Mouse (Mus musculus): Measurements from ENCODE around the gene Nlk.
"Not testable (repeated sequence)": the region's sequence is repeated elsewhere in the genome, so short reads cannot be mapped to it uniquely, and the experiment has no call there.

- TF ChIP-seq CTCF (IDR thresholded peaks at IDR 0.05; ENCODE audit: low read depth, low read length); POLR2A (IDR thresholded peaks at IDR 0.05; ENCODE audit: borderline replicate concordance, low read depth, low read length): not testable (repeated sequence)
Observed at GRCm38 (mm10) chr11:78574031-78574430, 123.1 kb downstream of the Nlk start.

Measured in bone marrow macrophage, adult 2 months (primary cell).